Mouse (Mus musculus) regulatory T cell (primary cell): Measurements from ENCODE around the gene Ctsd.

Experiments
- in situ Hi-C: fragments of 300-600 bp; cut with MboI, MseI; formaldehyde crosslinking; loops from one replicate; pipeline ENCODE4 v1.15.1; 2025; ENCODE audit warnings: high pct_unique_total_duplicates

Gene Ctsd

DNA sequence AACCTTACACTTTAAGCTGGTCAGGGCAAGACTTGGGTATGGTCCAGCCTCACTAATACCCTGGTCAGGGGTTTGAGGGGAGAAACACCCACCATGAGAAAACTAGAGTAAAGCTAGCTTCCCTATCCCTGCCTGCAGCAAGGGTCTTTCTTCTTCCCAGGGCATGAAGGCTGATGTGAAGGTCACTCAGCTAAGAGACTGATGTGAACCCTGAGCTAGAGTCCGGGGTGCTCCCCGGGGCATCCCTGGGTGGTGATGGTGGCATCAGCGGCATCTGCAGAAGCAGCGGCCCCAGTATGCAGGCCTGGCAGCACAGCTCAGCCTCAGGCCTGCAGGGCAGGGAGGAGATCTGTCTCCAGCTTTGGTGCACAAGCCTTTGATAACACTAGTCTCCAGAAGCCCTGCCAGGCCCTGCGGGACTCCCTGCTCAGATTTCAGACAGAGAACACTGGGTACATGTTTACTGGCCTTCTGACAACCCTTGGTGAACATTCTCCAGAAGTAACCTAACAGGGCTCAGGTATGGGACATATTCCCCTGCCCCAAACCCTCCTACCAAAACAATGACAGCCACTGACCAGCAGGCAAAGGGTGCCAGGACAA lies 13.3 kb downstream of the Ctsd start:
- in situ Hi-C loops, result no loop called here

DNA sequence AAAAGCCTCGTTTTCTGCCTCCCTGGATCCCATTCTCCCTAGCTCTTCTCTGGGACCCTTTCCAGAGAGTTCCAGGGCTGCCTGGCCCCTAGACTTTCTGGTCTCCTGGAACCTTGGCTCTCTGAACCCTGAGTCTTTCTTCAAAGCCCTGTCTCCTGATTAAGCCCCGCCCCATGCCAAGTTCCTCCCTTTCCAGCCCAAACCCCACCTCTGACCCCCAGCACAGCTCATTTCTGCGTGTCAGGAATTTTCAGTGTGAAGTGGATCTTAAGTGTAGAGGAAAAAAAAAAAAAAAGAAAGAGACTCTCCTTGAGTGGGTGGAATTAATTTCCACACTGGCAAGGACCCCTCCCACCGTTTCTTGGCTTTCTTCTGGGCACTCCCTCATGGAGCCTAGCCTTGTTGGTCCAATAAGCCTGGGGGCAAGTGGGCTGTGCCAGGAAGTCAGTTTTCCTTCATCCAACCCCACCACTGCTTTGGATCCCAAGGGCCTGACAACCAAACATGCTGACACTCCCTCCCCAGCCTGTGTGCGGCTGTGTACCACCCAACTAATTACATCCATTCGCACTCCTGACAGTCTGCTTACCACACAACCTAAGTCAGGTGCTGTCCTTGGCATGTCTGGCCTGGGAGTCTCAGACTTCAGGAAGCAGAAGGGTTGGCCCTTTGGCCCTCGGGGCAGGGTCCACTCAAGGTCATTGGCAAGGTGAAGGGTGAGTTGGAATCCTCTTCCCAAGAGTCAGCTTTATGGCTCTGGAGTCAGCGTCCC lies 14.0 kb downstream of the Ctsd start, which contains the start of gene Ifitm10:
Gene Ifitm10, minus strand, starts transcription at position 113 of the 772 bp plus-strand sequence.
- in situ Hi-C loops, result no loop called here

DNA sequence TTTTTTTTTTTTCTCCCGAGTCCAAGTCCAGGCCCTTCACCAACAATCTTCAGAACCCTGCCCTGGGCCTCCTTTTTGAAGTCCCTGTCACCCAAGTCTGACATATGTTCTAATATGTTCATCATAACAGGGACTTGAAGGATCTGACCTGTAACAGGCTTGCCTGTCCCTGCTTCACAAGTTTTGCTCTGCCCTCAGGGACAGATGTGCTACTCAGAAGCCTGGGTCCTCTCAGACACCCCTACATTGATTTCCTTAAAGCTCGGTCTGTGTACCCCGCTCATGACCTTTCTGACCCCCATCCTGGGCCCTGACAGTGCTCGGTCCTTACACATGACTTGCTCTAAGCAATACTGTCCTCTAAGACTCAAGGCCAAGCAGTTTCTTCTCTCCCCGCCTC lies 14.8 kb downstream of the Ctsd start:
- in situ Hi-C loops, result no loop called here

DNA sequence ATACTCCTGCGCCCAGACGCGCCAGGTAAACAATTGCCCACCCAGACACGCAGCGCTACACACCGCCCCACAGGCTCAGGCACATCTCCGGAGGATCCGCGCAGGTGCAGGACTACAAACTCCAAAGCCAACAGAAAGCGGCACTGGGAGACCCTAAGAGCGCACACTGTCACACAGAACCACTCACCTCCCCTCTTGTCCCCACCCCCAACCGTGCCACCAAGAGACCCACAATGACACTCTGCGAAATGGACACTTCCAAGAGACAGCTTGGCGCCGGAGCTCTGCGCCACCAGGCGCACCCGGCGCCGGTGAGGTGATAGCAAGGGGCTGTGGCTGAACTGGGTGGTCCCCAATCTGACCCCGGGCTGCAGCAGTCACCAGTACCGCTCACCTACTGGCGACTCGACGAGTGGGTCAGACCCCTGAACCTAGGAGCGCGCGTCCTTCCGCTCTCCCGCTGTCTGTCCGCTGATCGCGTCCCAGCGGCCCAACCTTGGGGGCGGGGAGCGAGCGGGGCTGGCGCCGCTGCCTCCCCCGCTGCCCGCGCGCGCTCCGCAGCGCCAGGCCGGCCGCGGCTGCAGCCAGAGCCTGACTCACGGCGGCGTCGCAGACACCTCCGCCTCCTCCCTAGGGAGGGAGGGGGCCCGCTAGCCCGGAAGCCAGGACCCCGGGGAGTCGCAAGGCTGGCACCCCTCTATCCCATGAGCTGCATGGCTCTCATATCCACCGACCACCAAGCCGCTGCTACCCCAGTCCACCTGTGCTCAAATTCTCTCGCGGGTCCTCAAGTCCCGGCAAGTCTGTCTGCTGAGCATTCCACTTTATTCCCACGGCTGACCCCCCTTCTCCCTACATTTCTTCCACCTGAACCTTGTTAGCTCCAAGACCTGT lies 15.8 kb downstream of the Ctsd start:
- in situ Hi-C loops, result no loop called here

GRCm38 (mm10) chr7:142371398-142371767 lies 16.5 kb downstream of the Ctsd start:
- in situ Hi-C loops, result no loop called here

DNA sequence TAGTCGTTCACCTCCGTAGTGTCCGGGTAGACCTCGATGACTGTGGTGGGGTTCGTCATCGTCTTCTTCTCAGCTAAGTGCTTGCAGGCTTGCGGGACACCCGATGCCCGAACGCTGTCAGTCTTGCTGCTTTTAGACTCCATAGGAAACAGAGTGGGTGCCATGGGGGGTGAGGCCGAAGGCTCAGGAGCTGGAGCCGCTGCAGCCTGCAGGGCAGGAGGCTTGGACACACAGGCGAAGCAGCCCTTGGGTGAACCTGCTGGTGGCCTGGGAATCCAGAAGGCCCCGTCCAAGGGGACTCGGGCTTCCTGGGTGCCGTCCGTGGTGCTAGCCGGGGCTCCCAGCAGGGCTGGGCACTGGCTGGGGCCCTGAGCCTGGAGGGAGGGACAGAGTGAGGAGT lies 16.9 kb downstream of the Ctsd start:
- in situ Hi-C loops, result no loop called here

- in situ Hi-C loops, result no loop called here
Observed at GRCm38 (mm10) chr7:142369820-142370219, 18.0 kb downstream of the Ctsd start.

DNA sequence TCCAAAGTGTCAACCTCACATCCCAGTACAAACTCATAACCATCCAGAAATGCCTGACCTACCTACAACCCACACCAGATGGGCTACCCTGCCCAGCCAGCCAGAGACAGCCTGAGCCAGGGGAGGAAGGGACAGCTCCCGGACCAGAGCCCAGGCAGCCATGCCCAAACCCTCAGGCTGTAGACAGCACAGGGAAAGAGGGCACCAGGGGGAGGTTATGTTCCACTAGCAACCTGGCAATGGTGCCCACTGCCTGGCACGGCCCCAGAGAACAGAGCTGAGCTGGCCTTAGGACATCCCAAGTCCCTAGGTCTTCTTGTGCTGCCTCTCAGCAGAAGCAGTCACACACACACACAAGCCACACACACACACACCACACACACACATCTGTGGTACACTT lies 19.0 kb downstream of the Ctsd start:
- in situ Hi-C loops, result no loop called here

DNA sequence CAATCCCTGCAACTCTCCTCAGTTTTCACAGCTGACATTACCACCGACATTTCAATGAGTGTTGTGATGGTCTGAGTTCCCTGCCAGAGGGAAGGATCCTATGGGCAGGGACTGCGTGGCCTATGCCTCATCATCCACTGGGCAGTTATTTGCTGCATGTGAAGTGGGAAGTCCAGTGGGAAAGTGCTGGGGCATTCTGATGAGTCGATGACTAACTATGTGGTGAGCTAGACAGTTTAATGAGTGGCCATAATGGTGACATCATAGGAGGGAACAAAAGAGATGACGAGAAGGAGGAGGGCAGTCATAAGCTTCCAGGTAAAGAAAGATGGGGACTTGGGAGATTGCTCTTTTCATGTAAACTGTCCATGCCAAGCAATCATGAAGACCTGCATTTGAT lies 24.7 kb downstream of the Ctsd start:
- in situ Hi-C loops, result no loop called here

DNA sequence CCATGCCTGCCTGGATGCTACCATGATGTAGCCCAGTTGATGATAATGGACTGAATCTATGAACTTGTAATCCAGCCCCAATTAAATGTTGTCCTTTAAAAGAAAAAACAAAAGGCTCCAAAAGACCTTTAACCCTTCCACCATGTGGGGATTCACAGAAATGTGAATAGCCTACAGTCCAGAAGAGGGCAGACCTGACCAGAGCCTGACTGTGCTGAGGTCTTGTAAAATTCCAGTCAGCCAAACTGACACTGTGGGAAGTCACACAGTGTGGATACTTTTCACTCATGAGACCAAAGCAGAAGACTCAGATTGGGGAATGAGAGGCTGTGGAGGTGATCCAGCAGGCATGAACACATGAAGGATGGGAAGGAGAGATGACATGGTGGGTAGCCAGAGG lies 27.1 kb downstream of the Ctsd start:
- in situ Hi-C loops, result no loop called here

GRCm38 (mm10) chr7:142359129-142359528 lies 28.7 kb downstream of the Ctsd start:
- in situ Hi-C loops, result no loop called here

DNA sequence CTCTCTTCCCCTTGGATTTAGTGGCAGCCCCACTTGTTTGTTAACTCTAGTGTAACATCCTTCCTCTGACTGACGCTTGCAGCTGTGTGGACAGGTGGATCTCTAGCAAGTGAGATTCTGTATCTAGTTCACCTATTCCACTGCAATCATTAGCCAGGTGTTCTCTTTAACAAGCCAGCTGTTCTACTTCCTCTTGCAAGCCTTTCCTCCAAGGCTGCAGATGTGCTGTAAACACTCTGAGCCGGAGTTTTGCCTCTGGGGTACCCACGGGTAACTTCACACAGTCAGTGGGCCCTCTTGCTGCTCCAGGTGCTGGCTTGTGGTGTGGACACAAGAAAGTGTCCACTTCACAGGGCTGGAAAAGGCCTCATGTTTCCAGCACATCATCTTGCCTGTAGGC lies 30.3 kb downstream of the Ctsd start:
- in situ Hi-C loops, result no loop called here

DNA sequence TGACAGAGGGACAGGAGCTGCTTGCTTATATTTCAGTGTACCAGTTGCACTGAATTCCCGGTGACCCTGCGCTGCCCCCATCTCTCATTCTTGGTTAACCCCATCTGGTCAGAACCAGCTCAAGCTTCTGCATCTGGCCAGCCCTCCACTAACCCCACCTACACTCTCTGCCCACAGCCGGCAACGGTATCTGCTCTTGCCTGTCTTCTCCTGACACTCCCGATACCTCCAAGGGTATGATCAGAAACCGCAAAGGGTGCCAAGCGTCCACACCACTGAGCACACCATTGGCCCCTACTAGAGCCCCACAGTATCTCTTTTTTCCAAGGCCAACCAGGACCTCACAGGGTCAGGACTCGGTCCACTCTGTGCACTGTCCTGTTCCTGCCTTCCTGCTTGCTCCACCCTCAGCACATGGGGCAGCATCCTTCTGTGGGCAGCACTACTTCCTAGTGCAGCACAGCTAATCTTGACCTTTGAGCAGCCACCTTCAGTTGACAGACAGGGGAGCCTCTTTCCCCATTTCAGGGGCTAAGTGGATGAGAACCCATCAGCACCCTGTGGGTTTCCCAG lies 33.1 kb downstream of the Ctsd start:
- in situ Hi-C loops, result no loop called here

GRCm38 (mm10) chr7:142353854-142354253 lies 34.0 kb downstream of the Ctsd start:
- in situ Hi-C loops, result no loop called here

- in situ Hi-C loops, result no loop called here
Observed at GRCm38 (mm10) chr7:142351569-142351968, 36.3 kb downstream of the Ctsd start.

DNA sequence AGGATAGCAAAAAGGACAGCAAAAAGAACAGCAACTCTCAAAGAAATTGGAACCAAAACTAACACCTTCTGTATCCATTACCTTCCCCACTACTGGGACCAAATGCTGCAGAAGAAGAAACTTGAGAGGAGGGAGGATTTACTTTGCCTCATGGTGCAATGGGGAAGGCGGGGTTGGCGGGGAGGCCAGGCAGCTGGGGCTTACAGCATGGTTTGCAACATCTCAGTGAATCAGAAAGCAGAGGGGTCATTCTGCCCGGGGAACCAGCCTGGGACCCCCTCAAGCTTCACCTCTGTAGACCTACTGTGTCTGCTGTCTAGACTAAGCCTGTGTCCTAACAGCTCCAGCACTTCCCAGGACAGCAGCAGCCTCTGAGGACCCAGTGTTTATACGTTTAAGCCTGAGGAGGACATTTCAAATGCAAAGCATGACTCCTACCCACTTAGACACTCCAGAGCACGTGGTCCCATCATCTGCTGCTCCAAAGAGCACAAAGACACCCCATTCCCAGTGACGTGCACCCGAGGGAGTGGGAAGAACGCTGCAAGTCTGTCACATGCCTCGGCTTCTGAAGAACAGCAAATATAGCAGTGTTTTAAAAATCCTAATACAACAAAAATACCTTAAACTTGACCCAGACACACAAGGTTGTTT lies 38.4 kb downstream of the Ctsd start:
- in situ Hi-C loops, result no loop called here

DNA sequence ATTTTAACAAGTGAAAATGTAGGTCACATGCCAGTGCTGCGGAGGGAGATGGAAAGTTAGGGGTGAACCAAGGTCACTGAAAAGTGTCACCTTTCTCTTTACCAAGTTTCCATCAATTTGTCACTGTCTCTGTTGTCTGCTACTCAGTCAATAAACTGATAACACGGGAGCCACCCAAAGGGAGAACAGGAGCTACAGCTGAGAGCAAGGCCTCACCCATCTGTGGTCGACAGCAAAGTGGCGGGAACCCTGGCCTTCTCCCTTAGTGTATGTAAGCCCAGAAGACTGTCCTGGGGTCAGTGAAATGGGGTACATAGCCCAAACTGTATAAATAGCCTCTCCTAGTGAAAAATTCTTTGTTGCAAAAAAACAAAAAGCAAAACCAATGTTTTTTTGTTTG lies 40.3 kb downstream of the Ctsd start:
- in situ Hi-C loops, result no loop called here

GRCm38 (mm10) chr7:142342247-142342640 lies 45.6 kb downstream of the Ctsd start:
- in situ Hi-C loops, result loop anchor here (5.0 kb wide), 1 partner anchor 45 kb away; the partner anchor contains the start of gene Ctsd

- in situ Hi-C loops, result loop anchor here (5.0 kb wide), 1 partner anchor 46 kb away; the partner anchor contains the start of gene Ctsd
Observed at GRCm38 (mm10) chr7:142341564-142342246, 46.1 kb downstream of the Ctsd start.

GRCm38 (mm10) chr7:142340269-142340970 lies 47.4 kb downstream of the Ctsd start:
- in situ Hi-C loops, result loop anchor here (5.0 kb wide), 1 partner anchor 47 kb away; the partner anchor contains the start of gene Ctsd
